Mouse (Mus musculus) Patski (cell line): Measurements from ENCODE around the gene Hnrnpul2. TPM values are rescaled to one million over a fixed set of nuclear protein-coding genes. Genes with fewer than 3 reads are reported as not detected.
A peak's percentile ranks its signal among the peaks of the same experiment; 100 is the strongest.
"Not testable (repeated sequence)": the region's sequence is repeated elsewhere in the genome, so short reads cannot be mapped to it uniquely, and the experiment has no call there.

Experiments
- ATAC-seq: fragments of 100-300 bp; one replicate; pipeline ENCODE4 v1.8.0; 2021
- CTCF ChIA-PET: fragments of 350-600 bp; sonication (Branson Sonifier 250); formaldehyde crosslinking; loops from one replicate; lab custom pipeline; 2022; ENCODE audit warnings: inconsistent platforms; lab: Charles Lee
- POLR2A ChIA-PET: fragments of 350-600 bp; sonication (Branson Sonifier 250); formaldehyde crosslinking; loops from one replicate; lab custom pipeline; 2022; ENCODE audit warnings: antibody characterized with exemption, inconsistent platforms; lab: Charles Lee
- DNase-seq: peaks from one replicate; pipeline ENCODE4 v3.0.0-alpha.2; 2011; ENCODE audit warnings: low read depth, low spot score
- H3K27me3 ChIP-seq: fragments of 371-371 bp; one replicate; pipeline ENCODE4 v1.5.1; 2021
- CTCF ChIP-seq: fragments of 100-300 bp; IDR thresholded peaks from one replicate; pipeline ENCODE4 v1.5.1; 2021
- in situ Hi-C: fragments of 300-500 bp; cut with MboI; formaldehyde crosslinking; loops from 3 replicates; pipeline ENCODE4 v1.11.1; 2018; ENCODE audit warnings: low pct_unique_long_range_greater_than_20kb, mixed read lengths
- polyA plus RNA-seq: library from polyadenylated mRNA; unstranded; gene quantifications from one replicate; pipeline ENCODE4 v1.2.3, GENCODE M21; 2021

Hnrnpul2 gene
- polyA plus RNA-seq, 1 experiment from 2014 or later = 136 TPM

GRCm38 (mm10) chr19:8844371-8845129 lies 24.7 kb downstream of the Hnrnpul2 start:
- ATAC-seq (peak; percentile 71), DNase-seq (no peak)
- ChIA-PET POLR2A (interaction anchor here (0.5 to 0.9 kb wide), 2 partner anchors 20 to 1094 kb away, joined by 3 to 6 read pairs; no protein-coding TSS in a partner anchor), CTCF (interaction anchor here (0.7 to 2.4 kb wide), 11 partner anchors 9 to 935 kb away, joined by 3 to 13 read pairs (median 3); partner anchors contain the start of gene Uqcc3)
- TF ChIP-seq CTCF = peak; percentile 86
- in situ Hi-C loops = loop anchor here (5.0 to 25.0 kb wide), 2 partner anchors 268 to 1043 kb away; partner anchors contain the start of gene Incenp
- no peaks in the 10 kb centered on the region for H3K27me3 ChIP-seq

GRCm38 (mm10) chr19:8848356-8848755 lies 28.5 kb downstream of the Hnrnpul2 start:
- no peak for TF ChIP-seq CTCF
- H3K27me3 ChIP-seq = no peaks in the 10 kb centered on the region
- in situ Hi-C loops = loop anchor here (5.0 to 25.0 kb wide), 2 partner anchors 264 to 1039 kb away; partner anchors contain the start of gene Incenp
- CTCF ChIA-PET = no interaction called here
- ATAC-seq = no peak
- POLR2A ChIA-PET = no interaction called here
- no peak for DNase-seq

- ATAC-seq = no peak
- no peak for TF ChIP-seq CTCF
- CTCF ChIA-PET = interaction anchor here (1.3 kb wide), 1 partner anchor 259 kb away, joined by 3 read pairs; no protein-coding TSS in a partner anchor
- no peaks in the 10 kb centered on the region for H3K27me3 ChIP-seq
- in situ Hi-C loops = loop anchor here (25.0 kb wide), 1 partner anchor 587 kb away; no protein-coding TSS in a partner anchor
- POLR2A ChIA-PET = interaction anchor here (1.0 kb wide), 1 partner anchor 8 kb away, joined by 3 read pairs; no protein-coding TSS in a partner anchor
- DNase-seq = no peak
Observed at GRCm38 (mm10) chr19:8850402-8850901, 30.6 kb downstream of the Hnrnpul2 start, which contains the start of gene Lrrn4cl. TSS of gene Lrrn4cl (plus strand) at chr19:8850768.

GRCm38 (mm10) chr19:8851639-8852038 lies 31.8 kb downstream of the Hnrnpul2 start:
- ChIA-PET CTCF (interaction anchor here (0.9 to 1.9 kb wide), 3 partner anchors 9 to 258 kb away, joined by 3 to 7 read pairs (median 4); no protein-coding TSS in a partner anchor), POLR2A (no interaction called here)
- H3K27me3 ChIP-seq = no peaks in the 10 kb centered on the region
- in situ Hi-C loops = loop anchor here (25.0 kb wide), 1 partner anchor 586 kb away; no protein-coding TSS in a partner anchor
- ATAC-seq (no peak), DNase-seq (no peak)
- TF ChIP-seq CTCF = no peak

- in situ Hi-C loops = loop anchor here (25.0 kb wide), 1 partner anchor 585 kb away; no protein-coding TSS in a partner anchor
- no peak for TF ChIP-seq CTCF
- no peaks in the 10 kb centered on the region for H3K27me3 ChIP-seq
- ChIA-PET CTCF (interaction anchor here (0.9 to 3.0 kb wide), 4 partner anchors 7 to 257 kb away, joined by 3 to 13 read pairs (median 6); no protein-coding TSS in a partner anchor), POLR2A (interaction anchor here (1.1 kb wide), 1 partner anchor 19 kb away, joined by 3 read pairs; the partner anchor contains the start of gene Ubxn1)
- ATAC-seq (no peak), DNase-seq (no peak)
Observed at GRCm38 (mm10) chr19:8852236-8852928, 32.6 kb downstream of the Hnrnpul2 start.

- in situ Hi-C loops = loop anchor here (25.0 kb wide), 1 partner anchor 584 kb away; no protein-coding TSS in a partner anchor
- no peak for TF ChIP-seq CTCF
- H3K27me3 ChIP-seq = no peaks in the 10 kb centered on the region
- ChIA-PET POLR2A (interaction anchor here (0.5 to 1.1 kb wide), 2 partner anchors 18 to 93 kb away, joined by 3 read pairs; partner anchors contain the start of gene Ubxn1), CTCF (interaction anchor here (1.7 to 3.0 kb wide), 3 partner anchors 8 to 257 kb away, joined by 3 to 13 read pairs (median 7); no protein-coding TSS in a partner anchor)
- no peak for ATAC-seq
- DNase-seq = no peak
Observed at GRCm38 (mm10) chr19:8853117-8853516, 33.3 kb downstream of the Hnrnpul2 start.

GRCm38 (mm10) chr19:8857689-8858088 lies 37.9 kb downstream of the Hnrnpul2 start:
- POLR2A ChIA-PET = no interaction called here
- ATAC-seq = no peak
- in situ Hi-C loops = loop anchor here (25.0 kb wide), 1 partner anchor 580 kb away; no protein-coding TSS in a partner anchor
- no peak for DNase-seq
- no peaks in the 10 kb centered on the region for H3K27me3 ChIP-seq
- peak; percentile 71 for TF ChIP-seq CTCF
- CTCF ChIA-PET = interaction anchor here (2.0 kb wide), 1 partner anchor 252 kb away, joined by 11 read pairs; no protein-coding TSS in a partner anchor

- H3K27me3 ChIP-seq = no peaks in the 10 kb centered on the region
- TF ChIP-seq CTCF = peak; percentile 71
- ATAC-seq = no peak
- no peak for DNase-seq
- in situ Hi-C loops = loop anchor here (25.0 kb wide), 1 partner anchor 578 kb away; no protein-coding TSS in a partner anchor
- POLR2A ChIA-PET = interaction anchor here (0.9 kb wide), 1 partner anchor 9 kb away, joined by 3 read pairs; the partner anchor contains the start of gene Lrrn4cl
- CTCF ChIA-PET = interaction anchor here (0.9 to 2.0 kb wide), 8 partner anchors 14 to 254 kb away, joined by 3 to 11 read pairs (median 4); no protein-coding TSS in a partner anchor
Observed at GRCm38 (mm10) chr19:8859018-8859417, 39.2 kb downstream of the Hnrnpul2 start.

- no peak for TF ChIP-seq CTCF
- H3K27me3 ChIP-seq = no peaks in the 10 kb centered on the region
- in situ Hi-C loops = loop anchor here (25.0 kb wide), 1 partner anchor 573 kb away; no protein-coding TSS in a partner anchor
- CTCF ChIA-PET = no interaction called here
- ATAC-seq (no peak), DNase-seq (no peak)
- POLR2A ChIA-PET = interaction anchor here (0.6 kb wide), 1 partner anchor 28 kb away, joined by 3 read pairs; the partner anchor contains the start of gene Ints5
Observed at GRCm38 (mm10) chr19:8864265-8864664, 44.5 kb downstream of the Hnrnpul2 start.

- in situ Hi-C loops = loop anchor here (25.0 kb wide), 1 partner anchor 567 kb away; no protein-coding TSS in a partner anchor
- DNase-seq, H3K27me3 ChIP-seq, ATAC-seq, CTCF ChIA-PET: not testable (repeated sequence)
- POLR2A ChIA-PET = interaction anchor here (0.6 kb wide), 1 partner anchor 8 kb away, joined by 7 read pairs; no protein-coding TSS in a partner anchor
Observed at GRCm38 (mm10) chr19:8870381-8870780, 50.6 kb downstream of the Hnrnpul2 start.
